Mouse (Mus musculus) CD4-positive, CD25-positive, alpha-beta regulatory T cell, adult 2 months (primary cell): ENCODE results near the gene Styk1.

ENCODE experiments used
- DNase-seq: peaks from one replicate; pipeline ENCODE4 v3.0.0-alpha.2; 2012; ENCODE audit warnings: low read depth, low spot score

Styk1 gene

DNA sequence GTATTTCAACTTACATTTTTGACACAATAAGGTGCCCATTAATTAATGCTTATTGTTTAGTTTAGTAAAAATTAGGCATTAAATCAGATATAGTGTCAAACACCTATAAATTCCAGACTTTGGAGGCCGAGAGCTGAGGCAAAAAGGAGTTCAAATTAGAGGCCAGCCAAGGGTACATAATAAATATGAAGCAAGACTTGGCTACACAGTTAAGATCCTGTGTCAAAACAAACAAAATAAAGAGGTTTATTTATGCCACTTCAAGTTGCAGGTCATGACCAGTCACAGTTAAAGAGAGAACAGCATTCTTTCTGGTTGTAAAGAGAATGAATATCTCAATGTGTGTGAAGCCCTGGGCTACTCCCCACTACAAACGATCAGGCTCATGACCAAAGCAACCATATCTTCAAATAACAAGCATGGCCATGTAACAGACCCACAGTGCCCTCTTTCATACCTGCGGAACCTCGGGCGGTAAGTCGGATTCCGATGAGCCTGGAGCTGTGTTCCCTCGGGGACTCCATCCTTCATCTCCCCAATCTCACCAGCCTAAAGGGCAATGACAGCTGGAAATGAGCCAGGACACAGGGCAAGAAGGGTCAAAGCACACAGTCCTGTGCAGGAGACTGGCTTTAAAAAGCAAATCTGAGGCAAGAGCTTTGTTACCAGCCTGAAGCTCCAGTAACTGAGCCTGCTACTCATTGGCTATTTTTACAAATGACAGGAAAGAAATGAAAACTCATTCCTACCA, 16.6 kb upstream of the Styk1 start:
- no peak for DNase-seq

DNA sequence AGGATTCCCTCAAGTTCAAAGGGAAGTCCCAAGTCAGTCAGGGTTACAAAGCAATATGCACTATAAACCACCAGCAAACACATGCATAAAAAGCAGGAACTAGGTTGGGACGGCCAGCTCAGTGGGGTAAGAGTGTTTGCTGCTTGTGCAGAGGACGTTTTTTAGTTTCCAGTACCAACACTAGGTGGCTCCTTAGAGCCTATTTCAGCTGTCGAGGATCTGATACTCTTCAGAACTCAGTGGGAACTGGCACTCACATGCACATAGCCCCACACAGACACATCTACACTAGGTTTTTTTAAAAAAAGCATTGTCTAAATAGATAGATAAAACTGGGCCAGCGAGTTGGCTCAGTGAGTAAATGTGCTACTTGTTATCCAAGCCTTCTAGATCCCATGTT, 13.7 kb upstream of the Styk1 start:
- DNase-seq, result peak; percentile 51

DNA sequence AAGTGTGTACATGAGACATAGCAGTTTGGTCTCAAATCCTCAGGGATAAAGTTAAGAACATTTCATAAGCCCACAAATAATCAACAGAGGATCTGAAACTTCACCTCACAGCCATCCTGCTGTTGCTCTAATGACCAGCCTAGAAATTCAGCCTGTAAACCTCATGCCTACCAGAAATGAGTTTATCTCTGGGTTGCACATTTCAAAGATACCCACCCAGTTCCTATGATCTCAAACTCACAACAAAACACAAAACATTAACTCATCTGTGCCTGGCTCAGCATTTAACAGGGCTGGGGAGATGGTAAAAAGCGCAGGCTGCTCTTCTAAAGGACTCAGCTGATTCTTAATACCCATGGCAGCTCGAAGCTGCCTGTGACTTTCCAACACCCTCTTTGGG, 11.0 kb upstream of the Styk1 start:
- no peak for DNase-seq

DNA sequence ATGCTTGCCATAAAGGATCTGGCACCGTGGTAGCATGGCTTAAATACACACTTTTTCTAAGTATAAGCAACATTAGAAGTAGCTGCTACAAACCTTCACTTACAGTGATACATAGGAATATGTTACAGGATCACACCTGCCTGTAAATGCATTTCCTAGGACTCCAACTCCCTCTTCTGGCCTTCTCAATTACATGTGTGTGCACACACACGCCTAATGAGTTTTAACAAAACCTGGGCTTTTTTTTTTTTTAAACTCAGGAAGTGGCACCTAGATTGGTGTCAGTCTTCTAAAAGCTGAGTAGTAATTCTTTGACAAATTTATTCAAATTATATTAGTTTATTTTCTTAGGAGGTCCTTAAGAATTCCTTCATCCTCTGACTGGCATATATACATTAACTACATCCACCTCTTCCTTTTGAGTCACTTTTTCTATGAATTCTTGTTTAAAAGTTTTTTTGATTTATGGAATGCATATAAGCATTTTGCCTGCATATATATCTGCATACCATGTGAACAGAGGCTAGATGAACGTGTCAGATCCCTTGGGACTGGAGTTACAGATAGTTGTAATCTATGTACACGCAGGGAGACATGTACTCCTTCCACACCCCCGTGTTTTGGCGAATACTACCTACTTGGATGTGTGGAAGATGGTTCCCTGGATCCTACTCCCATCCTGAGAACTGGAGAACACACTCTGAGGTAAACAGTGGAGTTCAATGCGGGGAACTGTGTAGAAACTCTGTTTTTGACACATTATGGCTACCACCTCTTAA, 9.8 kb upstream of the Styk1 start:
- DNase-seq, result no peak

DNA sequence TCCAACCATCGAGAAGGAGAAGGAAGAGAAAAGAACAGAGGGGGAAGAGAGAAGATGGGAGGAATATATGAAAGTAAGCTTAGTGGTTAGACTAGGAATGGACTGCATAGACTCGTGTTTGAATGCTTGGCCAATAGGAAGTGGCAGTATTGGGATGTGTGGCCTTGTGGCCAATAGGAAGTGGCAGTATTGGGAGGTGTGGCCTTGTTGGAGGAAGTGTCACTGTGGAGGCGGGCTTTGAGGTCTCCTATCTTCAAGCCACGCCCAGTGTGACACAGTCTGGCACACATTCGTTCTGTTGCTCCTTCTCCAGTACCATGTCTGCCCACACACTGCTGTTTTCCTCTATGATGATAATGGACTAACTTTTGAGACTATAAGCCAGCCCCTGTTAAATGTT, 7.3 kb upstream of the Styk1 start:
- DNase-seq, result peak; percentile 22

DNA sequence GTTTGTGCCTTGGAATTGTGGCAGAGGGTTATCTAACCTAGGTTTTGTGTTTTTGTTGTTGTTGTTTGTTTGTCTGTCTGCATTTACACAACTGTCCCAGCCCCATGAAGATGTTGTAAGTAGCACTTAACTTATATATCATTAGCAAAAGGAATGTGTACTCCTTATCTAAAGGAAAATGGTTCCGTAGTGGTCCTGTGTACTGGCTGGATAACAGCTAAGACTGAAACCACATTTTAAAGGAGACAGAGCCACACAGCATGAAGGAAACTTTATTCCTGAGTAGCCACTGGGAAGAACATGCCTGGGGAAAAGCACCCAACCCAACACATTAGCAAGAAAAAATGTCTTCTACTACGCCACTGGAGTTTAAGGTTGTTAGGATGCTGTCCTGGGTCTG, 6.1 kb upstream of the Styk1 start:
- no peak for DNase-seq

DNA sequence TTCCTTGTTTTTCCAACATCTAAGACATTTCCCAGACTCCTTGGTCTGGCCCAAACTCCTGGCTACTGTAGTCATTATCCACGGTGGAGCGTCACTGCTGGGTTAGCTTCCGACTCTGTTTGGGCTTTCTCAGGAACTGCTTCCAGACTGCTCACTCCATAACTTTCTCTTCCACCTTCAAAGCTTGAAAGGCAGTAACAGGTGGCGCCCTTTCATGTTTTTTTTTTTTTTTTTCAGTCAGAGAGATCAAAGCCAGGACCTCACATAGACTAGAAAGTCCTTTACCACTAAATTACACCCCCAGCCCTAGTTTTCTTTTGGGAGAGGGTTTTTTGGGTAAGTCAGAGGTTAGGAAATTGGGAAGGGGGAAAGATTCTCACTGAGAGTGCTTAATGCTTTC, 1.5 kb upstream of the Styk1 start:
- DNase-seq, result no peak

DNA sequence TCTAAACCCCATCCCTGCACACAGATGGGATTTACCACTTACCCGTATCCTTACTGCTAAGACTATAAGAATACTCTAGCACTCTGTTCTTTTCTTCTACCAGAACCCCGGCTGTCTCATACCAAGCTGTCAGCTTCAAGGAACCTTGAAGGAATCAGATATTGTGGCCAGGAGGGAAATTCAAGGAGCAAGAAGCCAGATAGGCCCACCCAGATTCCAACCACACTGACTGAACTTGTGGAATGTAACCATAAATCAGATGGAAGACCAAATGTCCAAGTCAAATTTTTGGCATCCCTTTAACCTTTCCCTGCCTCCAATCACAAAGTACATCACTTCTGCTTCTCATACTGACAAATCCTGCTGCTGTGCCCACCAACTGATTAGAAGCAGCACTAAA, 6.4 kb downstream of the Styk1 start:
- no peak for DNase-seq

DNA sequence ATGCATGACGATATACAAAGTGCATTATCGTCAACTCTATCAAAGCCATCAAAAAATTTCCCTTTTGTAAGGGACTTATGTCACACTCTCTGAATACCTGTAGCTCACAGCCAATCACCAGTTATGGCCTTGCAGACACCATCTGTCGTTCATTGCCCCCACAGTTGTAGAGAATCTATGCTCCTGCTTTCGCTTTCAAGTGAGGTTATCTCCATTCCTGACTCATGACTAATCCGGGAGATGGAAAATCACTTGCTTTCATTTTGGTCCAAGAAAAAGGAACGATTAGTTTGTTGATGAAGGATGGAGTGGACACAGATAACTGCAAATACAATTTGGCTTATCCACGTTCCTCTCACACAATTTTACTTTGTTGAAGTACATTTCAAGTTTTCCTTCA, 9.1 kb downstream of the Styk1 start:
- no peak for DNase-seq

DNA sequence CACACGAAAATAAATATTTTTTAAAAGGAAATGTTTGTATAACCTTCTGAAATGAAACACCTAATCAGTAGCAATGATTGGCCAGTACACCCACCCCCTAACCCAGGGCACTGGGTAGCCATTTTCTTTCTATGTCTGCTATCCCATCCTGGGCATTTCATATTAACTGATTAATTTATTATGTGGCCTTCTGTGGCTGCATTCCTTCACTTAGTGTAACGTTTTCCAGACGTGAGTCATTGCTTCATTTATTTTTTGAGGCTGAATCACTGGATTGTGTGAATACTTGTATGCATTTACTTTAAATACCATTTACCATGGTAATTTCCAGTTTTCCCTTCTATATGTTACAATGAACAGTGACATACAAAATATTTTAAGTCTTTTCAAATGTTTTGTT, 13.3 kb downstream of the Styk1 start:
- no peak for DNase-seq

DNA sequence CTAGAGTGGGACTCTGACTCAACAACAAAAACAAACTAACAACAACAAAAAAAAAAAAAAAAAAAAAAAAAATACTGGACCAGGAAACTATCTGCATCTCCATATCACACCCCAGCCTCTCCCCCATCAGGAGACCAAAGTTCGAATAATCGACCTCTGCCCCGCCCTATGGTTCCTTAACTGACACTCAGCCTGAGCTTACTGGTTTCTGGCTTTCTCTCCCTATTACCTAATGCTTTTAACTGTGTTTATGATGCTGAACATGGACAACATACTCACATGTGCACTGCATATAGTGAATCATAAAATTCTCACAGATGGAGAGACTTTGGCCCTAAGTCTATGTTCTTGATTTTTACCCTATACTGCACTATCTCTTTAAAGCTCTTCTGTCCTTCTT, 14.1 kb downstream of the Styk1 start:
- no peak for DNase-seq

DNA sequence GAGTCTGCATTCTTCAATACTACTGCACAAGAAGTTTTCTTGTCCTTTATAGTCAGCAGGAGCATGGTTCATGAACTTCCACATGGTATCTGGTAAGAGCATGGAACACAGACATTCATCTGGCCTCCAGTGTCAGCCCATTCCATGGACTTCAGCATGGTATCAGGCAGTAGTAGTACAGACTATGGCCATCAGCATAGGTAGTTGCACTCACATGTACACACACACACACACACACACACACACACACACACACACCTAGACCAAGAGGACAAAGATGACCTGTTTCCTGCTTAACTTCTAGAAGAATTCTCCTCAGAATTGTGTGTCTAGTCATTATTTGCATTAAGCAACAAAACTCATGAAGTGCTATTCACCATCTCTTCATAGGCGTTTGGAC, 14.6 kb downstream of the Styk1 start:
- no peak for DNase-seq

DNA sequence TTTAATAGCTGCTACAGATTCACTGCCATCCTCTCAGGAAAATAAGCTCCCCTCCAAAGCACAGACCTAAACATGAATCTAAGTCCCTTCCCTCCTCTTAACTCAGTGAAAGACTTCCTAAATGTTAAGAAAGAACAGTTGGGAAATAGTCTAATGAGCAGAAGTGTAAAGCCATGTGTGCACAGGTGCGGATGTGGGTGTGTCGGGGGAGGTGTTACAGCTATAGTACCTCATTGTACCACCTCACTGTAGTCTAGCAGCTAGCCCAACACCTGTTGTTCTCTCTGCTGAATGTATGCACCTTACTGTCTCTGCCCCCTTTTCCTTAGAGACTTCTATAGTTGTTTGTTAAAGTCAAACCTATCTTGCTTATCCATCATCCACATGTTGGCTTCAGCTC, 26.3 kb downstream of the Styk1 start:
- no peak for DNase-seq

DNA sequence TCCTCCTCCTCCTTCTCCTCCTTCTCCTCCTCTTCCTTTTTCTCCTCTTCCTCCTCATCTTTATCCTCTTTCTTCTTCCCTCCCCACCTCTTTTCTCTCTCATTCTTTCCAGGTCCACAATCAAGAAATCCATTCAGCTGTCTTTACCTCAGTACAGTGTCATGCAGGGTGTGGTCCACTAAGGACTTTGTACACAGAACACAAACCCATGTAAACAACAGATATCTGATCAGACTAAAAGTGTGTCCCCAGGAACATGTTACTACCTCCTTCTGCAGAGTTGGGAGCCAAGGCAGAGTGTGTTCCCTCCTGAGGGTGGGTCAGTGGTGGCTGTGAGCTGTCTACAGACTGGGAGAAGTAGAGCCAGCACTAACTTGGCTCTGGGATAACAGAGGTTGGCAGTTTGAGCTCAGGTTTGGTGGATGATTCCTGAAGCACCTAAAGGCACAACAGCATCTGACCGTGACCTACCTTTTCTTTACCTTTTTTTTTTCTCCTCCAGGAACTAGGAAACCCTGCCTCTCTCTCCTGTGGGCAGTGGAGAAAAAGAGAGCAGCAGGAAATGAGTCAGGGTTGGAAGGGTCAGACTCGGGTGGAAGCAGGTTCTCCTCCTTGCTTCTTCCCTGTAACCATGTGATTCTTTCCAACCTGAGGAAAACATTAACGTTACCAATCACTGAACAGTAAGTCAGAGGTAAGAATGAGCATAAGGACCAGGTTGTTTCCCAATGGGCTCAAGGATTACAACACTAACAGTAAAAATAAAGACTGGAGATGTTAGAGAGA, 31.4 kb downstream of the Styk1 start:
- no peak for DNase-seq

DNA sequence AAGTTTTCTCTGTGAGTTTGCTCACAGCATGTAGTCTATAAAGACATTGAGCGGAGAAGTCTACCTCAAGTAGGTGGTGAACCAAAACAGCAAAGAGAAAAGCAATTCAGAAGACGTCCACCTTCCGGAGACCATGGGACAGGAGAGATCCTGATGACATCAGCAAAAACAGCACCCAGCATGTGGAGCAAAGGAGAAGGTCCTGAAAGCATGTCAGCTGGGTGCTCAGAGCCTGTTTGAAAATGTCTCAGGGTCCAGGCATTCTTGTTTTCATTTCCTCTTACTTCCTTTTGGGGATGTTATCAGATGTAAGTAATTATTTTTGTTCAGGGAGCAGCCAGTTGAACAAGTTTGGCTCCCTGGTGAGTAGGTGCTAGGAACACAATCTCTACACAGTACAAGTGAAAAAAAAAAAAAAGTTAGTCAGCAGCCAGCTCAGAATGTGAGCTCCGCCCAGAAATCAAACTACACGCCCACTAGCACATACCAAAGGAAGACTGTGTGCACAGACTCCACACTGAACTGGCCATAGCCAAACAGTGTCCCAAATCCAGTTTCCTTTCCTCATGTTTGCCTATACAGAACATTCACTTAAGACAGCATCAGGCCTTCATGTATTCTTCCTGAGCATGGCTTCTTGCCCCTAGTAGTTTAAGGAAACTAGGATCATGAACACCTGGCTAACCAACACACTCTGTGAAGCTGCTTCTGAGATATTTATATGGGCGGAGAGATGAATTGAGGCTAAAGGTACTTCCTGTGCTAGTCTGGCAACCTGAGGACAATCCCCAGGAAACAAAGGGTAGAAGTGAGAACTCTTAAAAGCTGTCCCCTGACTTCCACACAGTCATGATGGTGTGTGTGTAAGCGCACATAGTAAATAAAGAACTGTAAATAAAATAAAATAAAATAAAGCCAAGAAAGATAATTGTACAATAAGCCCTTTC, 37.0 kb downstream of the Styk1 start:
- DNase-seq, result no peak

DNA sequence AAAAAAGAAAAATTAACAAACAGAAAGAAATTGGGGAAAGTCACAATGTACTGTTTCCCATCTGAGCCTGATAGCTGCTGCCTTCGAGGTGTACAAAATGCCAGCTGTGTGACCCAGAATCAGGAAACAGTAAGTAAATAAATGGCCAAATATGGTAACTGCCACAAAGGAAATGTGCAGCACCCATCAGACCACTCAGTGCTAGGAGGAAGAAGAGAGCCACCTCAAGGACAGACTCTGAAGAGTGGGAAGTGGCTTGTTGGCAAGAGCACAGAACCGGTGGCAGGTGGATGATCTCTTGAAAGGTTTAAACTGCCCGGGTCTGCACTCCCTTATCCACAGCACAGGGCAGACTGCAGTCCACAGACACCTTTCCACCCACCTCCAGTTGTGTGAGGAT, 45.4 kb downstream of the Styk1 start:
- DNase-seq, result no peak

DNA sequence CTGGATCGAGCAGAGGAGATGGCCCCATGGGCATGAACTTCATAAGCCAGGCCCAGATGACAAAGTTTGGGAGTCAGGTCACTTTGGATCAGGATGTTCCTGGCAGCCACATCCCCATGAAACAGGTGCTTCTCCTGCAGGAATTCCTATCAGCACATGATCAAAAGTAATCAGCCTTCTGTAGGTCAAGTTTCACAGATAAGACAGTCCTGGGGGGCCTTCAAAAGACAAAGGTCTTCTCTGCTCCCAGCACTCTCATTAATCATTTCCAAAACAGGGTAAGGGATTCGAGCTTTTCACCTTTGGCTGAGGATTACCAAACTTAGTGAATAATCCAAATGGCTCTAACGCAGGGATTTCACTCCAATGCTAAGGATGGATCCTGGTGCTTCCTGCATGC, 48.6 kb downstream of the Styk1 start:
- DNase-seq, result no peak

DNA sequence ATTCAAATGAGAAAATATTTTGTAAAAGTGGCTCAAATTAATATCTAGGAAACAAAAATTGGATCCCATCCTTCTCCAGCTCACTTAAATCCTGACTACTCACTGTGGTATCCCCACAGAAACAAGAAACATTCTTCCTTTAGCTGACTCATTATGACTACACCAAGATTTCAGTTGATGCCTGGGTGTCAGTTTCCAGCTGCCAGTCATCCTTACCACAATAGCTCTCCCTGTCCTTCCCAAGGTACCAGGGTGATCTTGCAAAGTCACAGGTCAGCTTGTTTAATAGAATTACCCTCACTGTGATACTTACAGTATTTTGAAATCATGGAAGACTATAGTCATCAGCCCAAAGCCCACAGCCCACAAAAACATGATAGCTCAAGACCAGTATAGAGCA, 54.9 kb downstream of the Styk1 start:
- DNase-seq, result no peak

DNA sequence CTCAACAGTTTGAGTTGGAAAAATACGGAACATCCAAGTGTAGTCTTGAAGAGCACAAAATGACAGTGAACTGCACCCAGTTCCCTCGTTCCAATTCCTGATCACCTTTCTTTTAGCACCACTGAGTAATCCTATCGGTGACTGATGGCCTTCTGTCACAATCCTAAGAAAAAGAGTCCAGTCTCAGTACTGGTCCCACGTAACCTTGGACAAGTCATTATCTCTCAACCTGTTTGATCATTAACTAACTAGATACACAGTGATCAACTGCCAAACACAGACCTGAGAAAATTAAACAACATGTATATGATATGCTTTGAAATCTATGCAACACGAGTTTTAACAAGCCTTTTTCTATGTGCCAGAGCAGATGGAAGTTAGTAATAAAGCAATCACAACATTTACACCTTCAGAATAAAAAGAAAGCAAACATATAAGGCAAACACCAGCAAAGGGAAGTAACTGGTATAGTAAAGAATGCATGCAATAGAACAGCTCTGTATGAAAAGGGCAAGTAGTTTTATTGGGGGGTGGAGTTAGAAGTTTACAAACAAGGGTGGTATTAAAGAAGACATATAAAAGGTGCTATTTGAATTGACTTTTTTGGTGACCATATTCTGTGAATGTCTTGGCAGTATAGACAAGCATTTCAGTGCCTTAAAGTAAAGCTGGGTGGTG, 58.8 kb downstream of the Styk1 start:
- peak; percentile 5 for DNase-seq

DNA sequence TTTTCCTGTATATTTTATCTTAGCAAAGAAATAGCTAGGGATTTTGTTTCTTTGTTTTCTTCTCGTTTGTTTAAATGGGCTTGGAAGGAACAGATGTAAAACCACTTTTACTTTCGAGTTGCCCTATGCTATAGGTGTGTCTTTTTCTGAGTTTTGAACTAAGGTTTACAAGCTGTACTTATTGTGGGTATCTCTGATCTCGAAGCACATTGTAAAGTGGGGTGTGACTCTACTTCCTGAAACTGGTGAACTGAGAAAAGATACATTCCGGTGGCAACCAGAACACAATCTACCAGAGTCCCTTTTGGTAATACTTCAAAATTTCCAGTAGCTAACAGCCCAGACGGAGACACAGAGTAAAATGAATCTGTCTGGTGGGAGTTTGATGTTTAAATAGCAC, 59.5 kb downstream of the Styk1 start:
- peak; percentile 34 for DNase-seq
